Mouse (Mus musculus): ENCODE measurements around the gene Car5a. TPM values are rescaled to one million over a fixed set of nuclear protein-coding genes. Genes with fewer than 3 reads are reported as not detected.

Car5a gene
- total RNA-seq, 1 experiment from 2014 or later = not detected

DNA sequence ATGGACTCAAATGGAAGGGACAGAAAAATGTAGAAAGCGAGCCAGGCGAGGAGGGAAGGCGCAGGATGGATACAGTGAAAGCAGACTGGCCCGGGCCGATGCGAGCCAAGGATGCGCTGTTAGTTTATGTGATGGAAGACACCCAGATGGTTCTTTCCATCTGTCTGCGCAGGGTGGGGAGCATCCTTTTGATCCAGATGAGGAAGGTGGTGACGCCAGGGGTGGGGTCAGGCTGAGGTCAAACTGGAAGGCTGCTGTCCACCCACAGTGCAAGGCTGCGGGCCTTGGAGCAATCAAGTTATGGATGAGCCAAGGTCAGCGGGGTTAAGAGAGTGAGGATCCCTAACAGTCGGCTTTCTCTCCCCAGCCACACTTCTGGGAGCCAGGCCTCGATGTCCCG lies 8.3 kb downstream of the Car5a start:
- no peak for ATAC-seq (replicated peaks; ENCODE audit: low read depth, poor library complexity, severe bottlenecking)

DNA sequence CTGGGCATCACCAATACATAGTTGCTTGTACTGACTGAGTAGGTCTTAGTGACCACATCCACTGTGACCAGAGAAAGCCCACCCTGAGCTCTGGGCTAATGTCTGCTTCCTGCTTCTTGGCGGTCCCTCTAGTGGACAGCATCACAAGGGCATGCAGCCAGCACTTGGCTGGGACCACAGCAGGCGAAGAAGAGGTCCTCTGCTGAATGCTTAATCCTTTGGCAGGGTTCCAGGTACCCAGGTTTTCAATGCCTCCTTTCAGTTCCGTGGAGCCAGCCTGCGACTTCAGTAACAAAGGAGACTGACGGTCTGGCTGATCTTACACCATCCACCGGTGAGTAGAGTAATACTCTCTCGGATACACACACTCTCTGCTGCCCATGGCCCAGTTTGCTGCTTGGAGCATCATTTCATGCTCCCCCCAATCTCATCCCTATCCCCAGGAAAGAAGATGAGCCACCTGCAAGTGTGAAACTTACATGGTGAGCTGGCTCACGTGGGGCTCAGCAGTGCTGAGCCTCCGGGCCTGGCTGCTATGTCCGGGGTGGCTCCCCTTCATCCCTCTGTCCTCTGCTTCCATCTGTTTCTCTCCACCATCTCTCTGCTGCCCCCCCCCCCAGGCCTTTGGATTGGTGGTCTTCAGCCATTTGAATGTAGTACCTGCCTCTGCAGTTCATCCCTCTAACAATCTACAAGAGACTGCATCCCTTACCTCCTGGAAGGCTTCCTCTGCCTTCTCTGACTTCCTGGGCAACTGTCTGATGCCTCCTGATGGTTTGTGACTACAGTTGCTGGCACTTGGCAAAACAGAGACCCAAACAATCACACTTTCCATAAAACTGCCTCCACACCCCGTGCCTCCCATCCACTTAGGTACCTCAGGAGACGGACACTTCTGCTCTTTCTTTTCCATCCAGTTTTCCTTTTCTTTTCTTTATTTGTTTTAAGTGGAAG lies 9.1 kb downstream of the Car5a start:
- ATAC-seq (replicated peaks; ENCODE audit: low read depth, poor library complexity, severe bottlenecking) = 0 out of 2 replicates have a peak, but pooled peaks have one; percentile 17

DNA sequence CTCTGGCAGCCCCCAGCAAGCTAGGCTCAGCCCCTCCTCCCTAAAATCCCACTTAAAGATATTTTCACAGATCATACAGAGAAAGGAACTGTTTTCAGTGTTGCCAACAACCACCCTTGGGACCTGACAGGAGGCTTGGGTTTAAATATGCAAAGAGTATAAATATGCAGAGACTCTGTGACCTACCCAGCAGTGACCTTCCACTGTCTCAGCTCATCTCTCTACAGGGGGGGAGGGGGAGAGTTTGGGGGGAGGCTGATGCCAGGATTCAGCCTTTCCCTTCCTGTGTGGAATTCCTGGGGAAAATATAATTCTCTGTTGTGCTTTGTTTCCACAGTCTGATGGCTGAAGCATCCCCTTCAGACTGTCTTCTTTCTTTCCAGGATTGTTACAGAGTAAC lies 9.8 kb downstream of the Car5a start:
- no peak for ATAC-seq (replicated peaks; ENCODE audit: low read depth, poor library complexity, severe bottlenecking)

DNA sequence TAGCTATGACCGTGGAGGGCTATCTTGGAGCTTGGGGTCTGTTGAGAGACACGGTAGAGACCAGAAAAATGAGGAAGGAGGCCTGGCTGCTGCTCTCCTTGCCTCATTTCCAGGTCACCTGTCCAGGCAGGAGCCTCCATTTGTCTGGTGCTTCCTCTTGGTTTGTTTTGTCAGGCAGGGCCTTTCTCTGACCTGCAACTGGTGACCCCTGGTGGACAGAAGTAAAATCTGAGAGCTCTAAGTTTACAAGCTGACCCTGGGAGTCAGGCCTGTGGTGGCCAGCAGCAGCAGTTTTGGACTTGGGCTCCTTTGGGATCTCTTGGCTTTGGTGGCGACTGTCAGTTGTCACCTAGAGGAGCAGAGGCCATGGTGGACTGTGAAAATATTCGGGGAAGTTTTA lies 10.2 kb downstream of the Car5a start:
- peak; percentile 78 for ATAC-seq (replicated peaks; ENCODE audit: low read depth, poor library complexity, severe bottlenecking)

DNA sequence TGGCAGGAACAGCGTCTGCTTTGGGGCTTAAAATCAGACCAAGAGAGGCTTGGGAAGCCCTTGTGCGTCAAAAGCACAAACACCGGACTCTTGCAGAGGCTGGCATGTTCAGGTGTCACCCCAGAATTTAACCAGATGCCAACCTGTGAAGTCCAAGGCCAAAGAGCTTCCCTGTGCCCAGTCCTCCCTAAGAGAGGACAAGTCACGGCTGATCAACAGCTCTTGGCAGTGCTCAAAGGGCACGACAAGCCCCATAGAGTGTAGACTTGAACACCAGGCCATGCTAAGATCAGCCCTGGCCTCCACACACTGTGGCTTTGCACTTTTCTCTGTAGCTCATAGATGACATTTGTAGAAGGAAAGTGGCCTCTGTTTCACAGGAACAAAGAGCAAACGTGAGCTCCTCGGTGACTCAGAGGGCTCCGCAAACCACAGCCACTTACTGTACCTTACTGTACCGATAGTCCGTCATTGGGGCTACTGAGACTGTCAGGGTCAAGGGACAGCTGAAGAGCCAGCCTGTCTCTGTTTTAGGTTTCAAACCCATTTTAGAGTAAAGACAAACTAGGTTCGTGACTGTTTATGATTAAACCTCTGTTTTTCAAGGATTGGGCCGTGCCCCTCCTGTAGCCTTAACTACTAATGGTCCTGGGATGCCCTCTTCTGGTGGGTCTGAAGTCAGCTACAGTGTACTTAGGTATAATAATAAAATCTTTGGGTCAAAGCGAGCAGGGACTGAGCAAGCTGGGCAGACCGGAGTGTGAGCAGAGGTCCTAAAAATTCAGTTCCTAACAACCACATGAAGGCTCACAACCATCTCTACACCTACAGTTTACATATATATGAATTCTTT lies 11.8 kb downstream of the Car5a start:
- no peak for ATAC-seq (replicated peaks; ENCODE audit: low read depth, poor library complexity, severe bottlenecking)

DNA sequence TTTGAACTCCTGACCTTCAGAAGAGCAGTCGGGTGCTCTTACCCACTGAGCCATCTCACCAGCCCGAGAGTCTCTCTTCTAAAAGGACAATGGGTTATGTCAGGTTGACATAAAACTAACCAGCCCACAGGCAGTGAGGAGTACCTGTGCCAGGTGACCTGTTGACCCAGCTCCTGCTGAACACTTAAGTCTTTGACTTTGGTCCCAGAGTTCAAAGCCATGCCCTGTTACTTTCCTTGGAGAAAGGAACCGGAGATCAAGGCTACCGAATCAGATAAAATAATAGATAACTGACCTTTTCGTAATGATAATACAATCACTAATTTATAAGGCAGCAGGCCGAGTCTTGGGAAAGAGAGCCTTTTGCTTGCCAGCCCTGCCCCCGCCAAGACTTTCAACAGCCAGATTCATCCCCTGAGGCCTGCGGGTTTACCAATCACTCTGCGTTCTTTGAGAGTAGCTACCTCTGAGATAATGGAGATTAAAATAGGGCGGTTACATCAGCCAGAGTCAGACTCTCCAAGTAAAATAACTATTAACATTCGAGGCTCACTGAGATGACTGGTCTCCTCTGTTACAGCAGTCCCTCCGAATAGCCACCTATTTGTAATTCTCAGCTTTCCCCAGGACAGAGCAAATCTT lies 12.6 kb downstream of the Car5a start:
- no peak for ATAC-seq (replicated peaks; ENCODE audit: low read depth, poor library complexity, severe bottlenecking)

DNA sequence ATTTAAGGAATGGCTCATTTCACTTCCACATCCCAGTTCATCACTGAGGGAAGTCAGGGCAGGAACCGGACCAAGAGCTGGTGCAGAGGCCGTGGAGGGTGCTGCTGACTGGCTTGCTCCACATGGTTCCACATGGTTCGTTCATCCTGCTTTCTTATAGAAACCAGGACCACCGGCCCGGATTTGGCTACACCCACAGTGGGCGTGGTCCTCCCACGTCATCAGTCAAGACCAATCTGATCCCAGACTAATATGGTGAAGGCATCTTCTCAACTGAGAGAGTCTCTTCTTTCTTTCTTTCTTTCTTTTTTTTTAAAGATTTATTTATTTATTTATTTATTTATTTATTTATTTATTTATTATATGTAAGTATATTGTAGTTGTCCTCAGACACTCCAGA lies 13.1 kb downstream of the Car5a start:
- no peak for ATAC-seq (replicated peaks; ENCODE audit: low read depth, poor library complexity, severe bottlenecking)

DNA sequence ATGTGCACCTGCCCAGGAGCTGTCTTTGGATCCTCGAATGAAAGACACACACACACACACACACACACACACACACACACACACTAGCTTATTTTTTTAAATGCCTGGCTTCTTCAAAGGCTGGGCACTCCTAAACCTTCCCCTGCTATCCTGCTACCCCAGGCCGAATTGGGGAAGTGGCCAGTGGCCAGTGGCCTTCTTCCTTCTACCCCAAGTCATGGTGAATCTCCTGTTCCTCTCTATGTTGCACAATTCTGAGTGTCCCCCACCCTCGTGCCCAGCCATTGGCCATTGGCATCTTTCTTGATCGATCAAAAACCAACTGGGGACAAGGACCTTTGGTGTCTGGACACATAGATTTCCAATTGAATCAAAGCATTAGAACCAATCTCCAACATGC lies 14.7 kb downstream of the Car5a start:
- no peak for ATAC-seq (replicated peaks; ENCODE audit: low read depth, poor library complexity, severe bottlenecking)

DNA sequence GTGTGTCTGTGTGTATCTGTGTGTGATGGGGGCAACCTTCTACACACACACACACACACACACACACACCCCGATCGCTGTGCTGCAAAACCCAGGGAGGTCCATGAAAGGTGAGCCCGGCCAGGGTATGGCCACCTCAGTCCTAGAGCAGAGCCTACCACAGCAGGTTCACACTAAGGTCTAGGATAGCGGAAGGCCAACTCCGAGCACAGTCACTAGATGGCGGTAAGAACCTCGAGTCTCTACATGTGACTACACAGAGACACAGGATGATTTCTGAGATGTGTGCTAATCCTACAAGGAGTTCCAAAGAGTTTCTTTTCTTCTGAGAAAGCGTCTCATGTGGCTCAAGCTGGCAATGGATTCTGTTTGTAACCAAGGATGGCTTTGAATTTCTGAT lies 17.4 kb downstream of the Car5a start:
- peak; percentile 86 for ATAC-seq (replicated peaks; ENCODE audit: low read depth, poor library complexity, severe bottlenecking)

DNA sequence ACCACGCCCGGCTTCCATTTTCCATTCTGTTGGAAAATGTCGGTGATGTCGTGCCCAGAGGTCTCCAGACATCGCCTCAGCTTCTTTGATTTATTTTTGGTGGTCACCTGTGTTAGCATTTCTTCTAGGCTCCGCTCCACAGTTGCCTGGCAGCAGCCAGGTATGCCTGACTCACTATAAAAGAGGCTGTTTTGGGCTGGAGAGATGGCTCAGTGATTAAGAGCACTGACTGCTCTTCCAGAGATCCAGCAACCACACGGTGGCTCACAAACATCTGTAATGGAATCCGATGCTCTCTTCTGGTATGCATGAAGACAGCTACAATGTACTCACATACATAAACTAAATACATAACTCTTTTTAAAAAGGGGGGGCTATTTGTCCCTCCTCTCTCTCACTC lies 18.4 kb downstream of the Car5a start:
- ATAC-seq (replicated peaks; ENCODE audit: low read depth, poor library complexity, severe bottlenecking) = no peak

DNA sequence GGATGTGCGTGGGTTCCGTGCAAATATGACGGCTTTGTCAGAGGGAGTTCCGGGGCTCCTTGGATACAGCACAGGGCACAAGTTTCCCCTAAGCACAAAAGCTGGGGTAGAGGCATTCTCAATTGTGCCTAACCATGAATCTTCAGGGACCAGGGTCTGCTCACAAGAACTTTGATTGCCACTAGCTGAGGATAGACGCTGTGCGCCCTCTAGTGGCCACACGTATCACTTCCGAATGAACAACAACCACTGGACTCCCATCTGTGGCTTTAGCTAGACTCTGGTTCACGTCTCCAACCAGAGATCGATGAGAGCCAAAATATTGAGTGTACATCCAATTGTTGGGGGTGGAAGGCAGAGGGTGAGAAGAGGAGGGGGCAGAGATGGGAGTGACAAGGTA lies 19.1 kb downstream of the Car5a start:
- peak; percentile 81 for ATAC-seq (replicated peaks; ENCODE audit: low read depth, poor library complexity, severe bottlenecking)

DNA sequence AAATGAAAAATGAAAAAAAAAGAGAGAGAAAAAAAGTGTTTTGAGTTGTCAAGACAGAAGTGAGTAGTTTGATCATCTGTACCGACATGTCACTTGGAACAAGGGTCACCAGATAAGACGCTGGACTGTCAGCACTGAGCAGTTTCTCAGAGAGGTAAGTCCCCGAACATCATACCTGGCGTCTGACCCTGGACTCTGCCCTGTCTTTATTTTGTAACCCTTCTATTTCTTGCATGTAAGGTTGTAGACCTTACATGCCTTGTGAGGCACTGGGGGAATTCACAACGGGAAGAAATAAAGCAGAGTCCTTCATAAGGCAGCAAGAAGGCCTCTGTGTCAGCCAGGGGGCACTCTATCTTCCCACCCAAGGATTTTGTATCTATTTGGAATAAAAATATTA lies 20.0 kb downstream of the Car5a start:
- no peak for ATAC-seq (replicated peaks; ENCODE audit: low read depth, poor library complexity, severe bottlenecking)

DNA sequence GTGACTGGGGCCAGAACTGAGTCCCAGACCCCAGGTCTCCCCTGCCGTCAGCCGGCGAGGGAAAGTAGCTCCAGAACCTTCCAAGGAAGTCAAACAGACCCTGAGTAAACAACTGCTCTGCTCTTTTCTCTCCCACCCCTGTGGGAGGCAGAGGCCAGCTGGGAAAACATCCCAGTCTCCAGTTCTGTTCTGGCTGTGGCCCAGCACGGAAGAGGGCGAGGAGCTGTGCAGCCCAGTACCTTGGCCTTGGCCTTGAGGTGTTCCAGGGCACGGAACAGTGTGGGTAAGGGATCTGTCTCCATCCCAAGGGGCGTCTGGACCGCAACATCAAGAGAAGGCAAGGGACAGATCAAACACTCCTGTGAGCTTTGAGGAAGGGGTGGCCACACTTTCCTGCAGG lies 22.6 kb downstream of the Car5a start:
- no peak for ATAC-seq (replicated peaks; ENCODE audit: low read depth, poor library complexity, severe bottlenecking)

DNA sequence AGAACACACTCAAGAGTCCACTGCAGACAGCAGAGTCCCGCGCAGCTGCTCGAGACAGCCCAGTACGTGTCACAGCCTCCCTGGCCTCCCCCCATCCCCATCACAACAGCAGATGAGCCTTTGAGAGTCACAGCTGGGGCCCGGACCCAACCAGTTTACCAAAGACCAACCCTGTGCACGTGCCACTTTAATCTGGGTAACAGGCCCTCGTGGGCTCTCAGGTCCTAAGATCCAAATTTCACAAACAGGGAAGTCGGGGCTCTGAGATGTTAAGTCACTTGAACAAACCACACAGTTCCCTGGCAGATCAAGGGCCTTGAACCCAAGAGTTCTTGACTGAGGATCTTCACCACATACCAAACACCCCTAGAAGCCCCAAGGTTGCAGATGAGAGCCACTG lies 23.1 kb downstream of the Car5a start:
- no peak for ATAC-seq (replicated peaks; ENCODE audit: low read depth, poor library complexity, severe bottlenecking)

DNA sequence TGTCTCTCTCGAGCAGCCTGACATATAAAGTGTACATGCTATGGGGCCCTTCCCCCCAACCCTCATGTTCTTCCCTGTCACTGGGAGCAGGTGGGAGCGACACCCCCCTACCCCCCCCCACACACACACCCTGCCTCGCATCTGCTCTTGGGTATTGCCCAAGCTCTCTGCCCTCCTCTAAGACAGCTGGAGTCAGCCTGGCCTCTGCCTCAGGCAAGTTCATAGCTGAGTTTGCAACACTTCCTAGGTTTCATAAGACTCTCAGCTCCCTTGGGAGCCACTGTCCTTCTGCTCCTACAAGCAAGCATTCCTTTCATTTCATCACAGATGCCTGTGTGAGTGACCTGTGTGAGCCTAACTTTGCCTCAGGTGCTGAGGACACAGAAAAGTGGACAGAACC lies 25.0 kb downstream of the Car5a start:
- ATAC-seq (replicated peaks; ENCODE audit: low read depth, poor library complexity, severe bottlenecking) = no peak

DNA sequence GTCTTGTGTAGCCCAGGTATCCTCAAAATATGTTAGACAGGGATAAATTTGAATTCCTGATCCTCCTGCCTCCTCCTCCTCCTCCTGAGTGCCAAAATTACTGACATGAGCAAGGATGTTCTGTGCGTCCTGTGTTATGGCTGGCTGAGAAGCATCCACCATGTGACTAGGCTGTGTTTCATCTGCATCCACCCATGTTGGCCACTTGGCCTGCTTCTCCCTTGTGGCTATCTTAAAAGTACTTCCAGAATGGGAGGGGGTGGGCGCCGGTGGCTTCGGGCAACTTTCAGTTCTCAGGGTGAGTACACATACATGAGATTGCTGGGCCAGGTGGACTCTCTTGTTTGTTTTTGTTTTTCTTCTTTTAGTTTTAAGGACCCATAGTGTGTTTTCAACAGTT lies 25.5 kb downstream of the Car5a start:
- no peak for ATAC-seq (replicated peaks; ENCODE audit: low read depth, poor library complexity, severe bottlenecking)

DNA sequence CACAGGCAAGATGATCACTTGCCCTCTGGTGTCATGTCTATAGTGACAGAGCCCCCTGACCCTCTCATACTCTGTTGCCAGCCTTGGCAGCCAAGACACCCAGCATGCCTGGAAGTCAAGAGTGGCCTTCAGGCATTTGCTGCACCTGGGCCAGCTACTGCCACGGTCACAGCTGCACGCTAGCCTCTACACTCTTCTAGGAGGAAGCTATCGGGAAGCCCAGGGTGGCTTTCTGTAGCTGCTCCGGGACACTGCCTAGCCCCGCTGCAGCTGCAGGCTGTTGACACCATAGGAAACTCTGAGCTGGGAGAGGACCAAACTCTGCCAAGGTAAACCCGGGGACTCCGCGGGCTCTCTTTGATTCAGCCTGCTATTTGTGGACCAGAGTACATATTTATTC lies 31.3 kb downstream of the Car5a start:
- no peak for ATAC-seq (replicated peaks; ENCODE audit: low read depth, poor library complexity, severe bottlenecking)

DNA sequence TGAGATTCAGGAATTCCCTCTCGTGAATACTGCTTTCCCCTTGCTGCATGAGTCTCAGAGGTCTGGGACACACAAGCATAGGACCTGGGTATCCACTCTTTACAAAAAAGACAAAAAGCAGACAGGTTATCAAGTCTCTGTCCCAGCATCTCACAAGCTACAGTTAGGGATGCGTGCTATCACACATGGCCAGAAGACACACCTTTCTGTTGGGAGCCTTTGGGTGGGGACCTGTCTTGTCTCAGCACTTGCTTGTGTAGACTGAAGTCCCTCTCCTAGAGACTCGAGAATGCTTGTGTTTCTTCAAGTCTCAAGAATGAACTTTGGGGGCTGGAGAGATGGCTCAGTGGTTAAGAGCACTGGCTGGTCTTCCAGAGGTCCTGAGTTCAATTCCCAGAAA lies 31.9 kb downstream of the Car5a start:
- no peak for ATAC-seq (replicated peaks; ENCODE audit: low read depth, poor library complexity, severe bottlenecking)

DNA sequence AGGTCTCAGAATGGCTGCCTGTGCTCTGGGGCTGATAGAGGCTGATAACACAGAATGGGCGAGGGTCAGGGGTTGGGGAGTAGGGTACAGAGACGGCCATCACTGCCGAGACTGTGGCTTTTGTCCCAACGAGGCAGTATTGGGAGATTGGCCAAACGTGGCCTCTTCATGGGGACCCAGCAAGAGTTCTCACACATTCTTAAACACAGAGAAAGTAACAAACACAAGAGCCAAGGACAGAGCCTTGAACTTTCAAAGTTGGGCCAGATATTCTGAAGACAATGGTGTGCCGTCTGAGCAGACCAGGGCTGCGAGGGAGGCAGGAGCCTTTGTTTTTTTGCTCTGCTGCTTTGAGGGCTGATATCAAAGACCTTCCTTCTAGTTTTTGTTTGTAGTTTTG lies 32.7 kb downstream of the Car5a start:
- ATAC-seq (replicated peaks; ENCODE audit: low read depth, poor library complexity, severe bottlenecking) = no peak

DNA sequence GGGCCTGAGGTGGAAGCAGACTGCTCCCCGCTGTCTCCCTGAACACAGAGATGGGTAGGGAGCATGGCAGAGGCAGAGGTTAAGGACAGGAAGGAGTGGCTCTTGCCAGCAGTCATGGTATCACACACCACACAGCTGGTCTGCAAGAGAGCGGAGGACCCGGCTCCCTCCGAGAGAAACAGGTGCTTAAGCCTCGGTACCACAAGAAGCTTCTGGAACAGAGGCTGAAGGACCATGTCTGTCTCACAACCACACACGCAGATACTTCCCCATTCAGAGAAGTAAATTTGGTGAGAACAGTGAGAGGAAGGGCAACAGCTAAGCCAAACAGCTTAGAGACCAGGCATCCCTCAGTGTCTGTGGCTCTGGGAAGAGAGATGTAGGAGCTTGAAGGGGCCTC lies 33.3 kb downstream of the Car5a start:
- no peak for ATAC-seq (replicated peaks; ENCODE audit: low read depth, poor library complexity, severe bottlenecking)

DNA sequence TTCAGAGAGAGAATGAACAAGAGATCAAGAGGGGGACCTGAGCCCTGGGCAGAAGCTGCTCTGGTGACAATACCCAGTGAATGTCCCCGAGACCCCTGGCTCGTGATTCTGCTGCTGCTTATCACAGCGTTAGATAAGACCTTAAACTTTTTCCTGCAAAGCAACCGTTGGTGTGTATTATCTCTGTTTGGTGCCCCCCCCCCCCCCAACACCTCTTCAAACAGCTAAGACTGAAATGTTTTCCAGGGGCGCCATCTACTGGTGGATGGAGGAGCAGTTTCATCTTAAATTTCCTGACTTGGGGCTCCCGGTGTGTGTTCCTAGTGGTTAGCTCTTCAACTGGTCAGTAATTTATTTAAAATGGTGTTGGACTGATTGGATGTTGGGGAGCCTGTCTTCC lies 35.0 kb downstream of the Car5a start:
- no peak for ATAC-seq (replicated peaks; ENCODE audit: low read depth, poor library complexity, severe bottlenecking)
